Mouse (Mus musculus): Measurements from ENCODE around the gene Cadm3. TPM values are rescaled to one million over a fixed set of nuclear protein-coding genes. Genes with fewer than 3 reads are reported as not detected.

Cadm3 gene
- polyA plus RNA-seq, 1 experiment from 2014 or later, result not detected

GRCm38 (mm10) chr1:173337008-173337407 is 30.5 kb downstream of the Cadm3 start:
- H3K27me3 ChIP-seq, result no peaks in the 10 kb centered on the region
- ChIA-PET POLR2A (no interaction called here), CTCF (no interaction called here)
- ATAC-seq (no peak), DNase-seq (ENCODE audit: low read depth, low spot score) (no peak)
- in situ Hi-C loops (cut with MboI; ENCODE audit: low pct_unique_long_range_greater_than_20kb), result no loop called here
- TF ChIP-seq CTCF (IDR thresholded peaks at IDR 0.05), result no peak

GRCm38 (mm10) chr1:173335903-173336302 is 31.6 kb downstream of the Cadm3 start:
- no peak for ATAC-seq
- DNase-seq (ENCODE audit: low read depth, low spot score), result no peak
- in situ Hi-C loops (cut with MboI; ENCODE audit: low pct_unique_long_range_greater_than_20kb), result no loop called here
- ChIA-PET CTCF (no interaction called here), POLR2A (no interaction called here)
- H3K27me3 ChIP-seq, result no peaks in the 10 kb centered on the region
- TF ChIP-seq CTCF (IDR thresholded peaks at IDR 0.05), result no peak

DNA sequence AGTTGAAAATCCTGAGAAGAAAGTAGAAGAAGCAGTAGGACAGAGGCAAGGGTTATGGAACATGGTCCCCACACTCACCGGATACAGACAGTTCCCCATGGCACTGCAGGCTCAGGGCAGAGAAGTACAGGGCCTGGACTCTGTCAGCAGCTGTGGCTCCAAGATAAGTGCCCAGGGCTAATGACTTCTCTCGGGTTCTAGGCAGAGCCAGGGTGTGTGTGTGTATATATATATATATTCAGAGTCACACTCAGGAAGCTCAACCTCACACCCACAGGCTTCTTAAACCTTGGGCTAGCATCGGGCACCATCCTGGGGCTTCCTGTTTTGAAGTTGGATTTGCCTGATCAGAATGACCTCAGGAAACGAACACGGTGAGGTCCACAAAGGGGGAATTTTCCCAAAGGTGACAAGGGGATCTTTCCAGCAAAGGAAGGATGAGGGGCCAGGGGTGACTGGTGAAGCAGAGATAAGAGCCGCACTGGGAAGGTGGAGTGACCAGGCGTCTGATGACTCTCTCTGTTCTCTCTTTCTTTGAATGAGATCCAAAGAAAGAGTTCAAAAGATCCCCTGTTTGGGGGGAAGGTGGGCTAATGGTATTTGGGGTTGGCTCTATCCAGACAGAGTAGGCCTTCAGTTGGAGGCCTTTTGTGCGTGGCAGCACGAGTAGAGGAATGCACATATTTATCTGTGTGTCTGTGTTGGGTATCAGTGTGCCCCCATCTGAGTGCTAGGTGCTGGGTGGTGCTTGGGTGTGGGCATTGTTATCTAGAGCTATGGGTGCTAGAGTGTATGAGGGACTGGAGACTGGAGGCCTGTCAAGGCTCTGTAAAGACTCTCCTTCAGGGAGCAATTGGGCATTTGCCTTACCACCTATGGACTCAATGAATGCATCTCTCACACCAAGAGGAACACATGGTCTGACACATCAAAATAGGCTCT is 33.9 kb downstream of the Cadm3 start, which contains the start of gene Ackr1:
Ackr1 (minus strand) TSS at position 439 of the 942 bp plus-strand sequence.
- in situ Hi-C loops (cut with MboI; ENCODE audit: low pct_unique_long_range_greater_than_20kb), result no loop called here
- no peak for TF ChIP-seq CTCF (IDR thresholded peaks at IDR 0.05)
- ChIA-PET POLR2A (interaction anchor here (0.8 kb wide), 1 partner anchor 7 kb away, joined by 3 read pairs; no protein-coding TSS in a partner anchor), CTCF (no interaction called here)
- no peaks in the 10 kb centered on the region for H3K27me3 ChIP-seq
- DNase-seq (ENCODE audit: low read depth, low spot score) (no peak), ATAC-seq (no peak)

DNA sequence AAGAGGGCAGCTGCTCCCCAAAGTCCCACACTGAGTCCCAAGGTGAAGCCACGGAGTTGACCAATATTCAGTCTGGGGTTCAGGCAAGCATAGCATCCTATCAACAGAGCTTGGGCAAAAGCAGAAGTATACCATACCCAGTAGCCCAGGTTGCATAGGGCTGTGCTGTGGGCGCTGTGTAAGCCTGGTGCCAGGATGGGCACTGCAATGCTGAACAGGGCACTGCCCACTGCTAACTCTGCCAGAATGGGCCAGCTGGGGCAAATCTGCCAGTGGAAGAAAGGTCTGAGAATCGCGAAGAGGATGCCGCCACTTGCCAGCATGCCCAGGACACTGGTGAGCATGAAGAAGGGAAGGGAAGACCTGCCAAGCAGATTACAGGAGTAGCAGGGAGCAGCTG is 35.1 kb downstream of the Cadm3 start:
- TF ChIP-seq CTCF (IDR thresholded peaks at IDR 0.05), result no peak
- no peak for ATAC-seq
- H3K27me3 ChIP-seq, result no peaks in the 10 kb centered on the region
- ChIA-PET CTCF (no interaction called here), POLR2A (interaction anchor here (0.8 kb wide), 1 partner anchor 8 kb away, joined by 3 read pairs; no protein-coding TSS in a partner anchor)
- DNase-seq (ENCODE audit: low read depth, low spot score), result no peak
- in situ Hi-C loops (cut with MboI; ENCODE audit: low pct_unique_long_range_greater_than_20kb), result no loop called here

DNA sequence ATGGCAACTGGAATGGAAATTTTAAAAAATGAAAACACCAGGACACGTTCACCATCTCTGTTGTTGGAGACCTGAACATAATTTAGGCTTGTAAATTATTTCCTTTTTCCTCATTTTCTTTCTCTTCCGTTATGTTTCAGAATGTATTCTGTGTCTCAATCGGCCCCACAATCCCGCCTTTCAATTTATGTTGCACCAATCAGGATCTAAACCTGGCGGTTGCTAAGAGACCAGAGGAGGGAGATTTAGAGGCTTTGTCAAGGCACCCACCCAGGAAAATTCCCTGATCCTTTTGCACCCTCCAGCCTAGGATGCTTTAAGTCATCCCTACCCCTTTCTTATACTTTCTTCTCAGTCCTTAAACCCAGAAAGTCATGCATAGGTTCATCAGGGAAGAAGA is 37.8 kb downstream of the Cadm3 start:
- no peak for TF ChIP-seq CTCF (IDR thresholded peaks at IDR 0.05)
- no peak for DNase-seq (ENCODE audit: low read depth, low spot score)
- ChIA-PET CTCF (interaction anchor here (1.1 kb wide), 1 partner anchor 9 kb away, joined by 3 read pairs; no protein-coding TSS in a partner anchor), POLR2A (no interaction called here)
- ATAC-seq, result no peak
- H3K27me3 ChIP-seq, result no peaks in the 10 kb centered on the region
- in situ Hi-C loops (cut with MboI; ENCODE audit: low pct_unique_long_range_greater_than_20kb), result no loop called here

DNA sequence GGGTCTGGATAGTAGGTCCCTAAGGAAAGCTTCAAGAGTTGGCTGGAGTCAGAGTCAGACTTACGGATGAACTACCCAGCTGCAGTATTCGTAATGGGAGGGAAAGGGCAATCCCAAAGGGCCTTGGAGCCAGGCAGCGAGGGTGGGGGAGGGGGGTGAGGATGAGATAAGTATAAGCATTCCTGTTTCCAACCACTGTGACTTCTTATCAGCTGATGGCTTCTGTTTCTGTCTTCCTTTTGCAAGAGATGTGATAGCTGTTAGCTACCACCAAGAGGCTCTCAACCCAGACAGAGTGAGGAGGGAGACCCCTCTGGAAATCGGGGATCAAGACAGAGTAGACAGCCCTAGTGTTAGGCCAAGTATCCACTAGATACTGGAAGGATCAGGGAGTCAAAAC is 38.3 kb downstream of the Cadm3 start:
- ChIA-PET POLR2A (no interaction called here), CTCF (interaction anchor here (1.1 kb wide), 1 partner anchor 10 kb away, joined by 3 read pairs; no protein-coding TSS in a partner anchor)
- ATAC-seq, result no peak
- in situ Hi-C loops (cut with MboI; ENCODE audit: low pct_unique_long_range_greater_than_20kb), result no loop called here
- no peak for DNase-seq (ENCODE audit: low read depth, low spot score)
- no peak for TF ChIP-seq CTCF (IDR thresholded peaks at IDR 0.05)
- no peaks in the 10 kb centered on the region for H3K27me3 ChIP-seq

DNA sequence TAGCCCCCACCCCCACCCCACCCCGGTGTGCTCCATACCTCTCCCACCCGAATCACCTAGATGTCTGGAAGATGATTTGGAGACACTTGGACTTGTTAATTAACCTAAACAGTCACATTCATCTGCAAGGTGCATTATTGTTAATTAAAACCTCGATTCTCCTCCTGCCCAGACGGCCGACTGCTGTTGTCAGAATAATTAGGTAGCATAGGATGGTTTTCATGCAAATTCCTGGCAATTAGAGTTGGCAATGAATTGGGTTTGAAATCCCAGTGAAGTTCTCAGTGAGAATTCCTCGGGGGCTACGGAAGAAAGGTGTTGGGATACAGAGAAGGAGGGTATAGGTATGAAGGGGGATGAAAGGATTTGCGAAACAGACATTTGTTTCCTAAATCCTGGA is 39.0 kb downstream of the Cadm3 start:
- POLR2A ChIA-PET, result no interaction called here
- TF ChIP-seq CTCF (IDR thresholded peaks at IDR 0.05), result no peak
- no peaks in the 10 kb centered on the region for H3K27me3 ChIP-seq
- CTCF ChIA-PET, result no interaction called here
- no peak for DNase-seq (ENCODE audit: low read depth, low spot score)
- in situ Hi-C loops (cut with MboI; ENCODE audit: low pct_unique_long_range_greater_than_20kb), result no loop called here
- no peak for ATAC-seq

DNA sequence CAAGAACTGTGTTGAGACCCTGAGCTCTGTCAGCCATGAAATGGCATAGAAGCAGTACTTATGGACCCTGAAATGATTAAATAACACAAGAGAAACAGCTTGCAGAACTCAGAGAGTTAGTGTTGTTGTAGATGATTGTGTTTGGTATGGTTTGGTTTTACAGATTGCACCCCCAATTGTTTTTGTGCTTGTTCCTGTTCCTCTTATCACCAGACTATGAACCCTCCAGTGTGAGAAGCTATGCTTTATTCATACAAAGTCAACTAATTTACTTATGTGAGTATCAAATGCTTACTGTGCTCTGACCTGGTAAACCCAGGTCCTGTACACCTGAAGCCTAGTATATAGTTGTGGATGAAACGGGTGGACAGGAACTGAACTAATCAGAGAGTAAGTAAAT is 40.9 kb downstream of the Cadm3 start:
- DNase-seq (ENCODE audit: low read depth, low spot score), result no peak
- POLR2A ChIA-PET, result no interaction called here
- TF ChIP-seq CTCF (IDR thresholded peaks at IDR 0.05), result no peak
- ATAC-seq, result no peak
- CTCF ChIA-PET, result no interaction called here
- in situ Hi-C loops (cut with MboI; ENCODE audit: low pct_unique_long_range_greater_than_20kb), result no loop called here
- peaks cover 4% of the 10 kb centered on the region for H3K27me3 ChIP-seq

DNA sequence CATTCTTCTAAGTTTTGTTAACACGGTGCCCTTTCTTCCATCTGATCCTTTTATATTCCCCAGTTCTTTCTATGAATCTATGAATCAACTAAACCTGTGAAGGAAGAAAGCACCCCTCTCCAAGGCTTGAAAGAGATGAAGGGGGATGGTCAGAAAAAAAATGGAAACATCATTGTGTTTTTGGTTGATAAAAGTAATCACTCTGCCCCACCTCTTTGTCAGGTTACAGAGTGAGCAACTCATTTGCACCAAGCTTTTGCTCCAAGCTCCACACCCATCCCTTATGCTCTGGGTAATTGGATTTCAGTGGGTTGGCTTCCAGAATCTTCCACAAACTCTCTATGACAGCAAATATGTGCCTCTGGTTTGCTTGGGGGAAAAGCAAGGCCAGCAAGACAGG is 42.1 kb downstream of the Cadm3 start:
- in situ Hi-C loops (cut with MboI; ENCODE audit: low pct_unique_long_range_greater_than_20kb), result no loop called here
- DNase-seq (ENCODE audit: low read depth, low spot score) (no peak), ATAC-seq (no peak)
- peaks cover 4% of the 10 kb centered on the region for H3K27me3 ChIP-seq
- ChIA-PET CTCF (no interaction called here), POLR2A (no interaction called here)
- no peak for TF ChIP-seq CTCF (IDR thresholded peaks at IDR 0.05)

DNA sequence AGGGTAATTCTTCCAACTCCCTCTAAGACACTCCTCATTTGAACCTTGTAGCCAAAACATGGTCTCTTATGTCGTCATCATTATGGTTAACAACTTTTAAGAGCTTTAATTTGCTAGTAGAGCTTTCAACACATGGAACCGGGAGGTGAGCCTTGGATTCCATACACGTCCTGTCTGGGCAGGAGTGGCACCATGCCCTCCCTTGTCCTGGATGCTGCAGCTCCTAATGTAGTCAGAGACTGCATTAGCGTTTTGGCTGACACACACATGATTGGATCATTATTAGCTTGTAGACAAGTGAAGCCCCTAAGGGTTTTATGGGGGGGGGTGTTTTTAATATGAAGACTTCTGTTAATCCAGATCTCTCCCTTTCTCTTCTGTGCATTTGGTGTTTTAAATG is 42.5 kb downstream of the Cadm3 start:
- no peak for TF ChIP-seq CTCF (IDR thresholded peaks at IDR 0.05)
- peaks cover 4% of the 10 kb centered on the region for H3K27me3 ChIP-seq
- in situ Hi-C loops (cut with MboI; ENCODE audit: low pct_unique_long_range_greater_than_20kb), result no loop called here
- ChIA-PET CTCF (interaction anchor here (1.1 kb wide), 1 partner anchor 18 kb away, joined by 3 read pairs; no protein-coding TSS in a partner anchor), POLR2A (no interaction called here)
- no peak for DNase-seq (ENCODE audit: low read depth, low spot score)
- no peak for ATAC-seq

DNA sequence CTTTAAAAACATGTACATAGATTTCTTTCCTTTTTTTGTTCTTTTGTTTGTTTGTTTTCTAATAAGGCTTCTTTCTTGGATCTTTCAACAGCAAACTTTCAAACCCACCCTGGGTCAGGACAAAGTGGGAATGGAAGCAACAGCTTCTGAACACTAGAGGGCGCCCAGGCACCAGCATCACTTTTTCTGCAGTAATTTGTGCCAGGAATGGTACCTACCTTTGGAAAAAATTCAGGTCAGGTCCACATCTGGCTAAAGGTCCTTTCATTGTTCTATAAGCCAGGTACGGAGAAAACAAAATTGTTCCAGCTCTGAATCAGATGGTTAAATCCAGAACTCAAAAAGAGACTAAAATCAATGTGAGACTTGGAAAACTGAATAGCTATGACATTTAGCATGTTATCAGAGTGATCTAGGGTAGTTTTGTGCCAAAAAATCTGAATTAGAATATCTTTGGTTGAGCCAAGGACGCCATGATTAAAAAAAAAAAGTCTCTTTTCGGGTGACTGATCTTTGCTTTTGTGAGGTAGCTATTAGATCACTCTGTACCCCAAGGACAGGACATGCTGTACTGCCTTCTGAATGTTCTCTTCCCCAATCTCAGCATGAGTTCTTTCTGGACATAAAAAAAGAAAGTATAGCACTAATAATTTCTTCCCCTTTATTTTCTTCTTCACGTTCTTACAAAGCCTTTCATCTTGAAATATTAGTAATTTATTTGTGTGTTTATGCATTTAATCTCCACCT is 43.5 kb downstream of the Cadm3 start:
- ATAC-seq (no peak), DNase-seq (ENCODE audit: low read depth, low spot score) (no peak)
- peaks cover 11% of the 10 kb centered on the region for H3K27me3 ChIP-seq
- ChIA-PET POLR2A (no interaction called here), CTCF (interaction anchor here (0.9 to 1.1 kb wide), 4 partner anchors 19 to 78 kb away, joined by 3 to 5 read pairs (median 4); no protein-coding TSS in a partner anchor)
- peak; percentile 77 for TF ChIP-seq CTCF (IDR thresholded peaks at IDR 0.05)
- in situ Hi-C loops (cut with MboI; ENCODE audit: low pct_unique_long_range_greater_than_20kb), result no loop called here

Measured in Patski (cell line).